Mouse (Mus musculus) bone marrow macrophage, adult 2 months (primary cell): ENCODE measurements around the gene 9530068E07Rik.

Source experiments
- CTCF ChIP-seq: IDR thresholded peaks from 2 replicates; pipeline ENCODE4 v1.5.1; 2012; ENCODE audit warnings: low read depth, mild to moderate bottlenecking, low read length, moderate library complexity
- POLR2A ChIP-seq: IDR thresholded peaks from 2 replicates; pipeline ENCODE4 v1.6.1; 2012; ENCODE audit warnings: mild to moderate bottlenecking, low read depth, low read length, borderline replicate concordance

DNA sequence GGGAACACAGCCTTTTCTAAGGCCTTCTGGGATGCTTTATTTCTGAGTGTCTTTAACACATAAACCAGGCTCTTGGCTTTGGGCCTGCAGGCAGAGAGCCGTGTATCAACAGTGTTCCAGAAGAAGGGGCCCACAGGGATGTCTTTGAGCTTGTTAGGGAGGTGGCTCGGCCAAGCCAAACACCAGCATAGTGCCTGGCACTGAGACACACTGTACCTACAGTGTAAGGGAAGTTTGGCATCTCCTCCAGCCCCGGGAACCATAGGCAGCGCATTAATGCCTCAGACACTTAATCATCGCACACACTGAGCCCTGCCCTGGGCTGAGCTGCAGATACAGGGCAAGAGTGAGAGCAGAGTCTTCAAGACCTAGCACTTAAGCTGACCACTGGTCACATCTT, 22.1 kb downstream of the 9530068E07Rik start:
- TF ChIP-seq CTCF (no peak), POLR2A (no peak)
